Mouse (Mus musculus) liver, embryonic 11.5 days (tissue): Measurements from ENCODE around the gene Bcas2. TPM values are rescaled to one million over a fixed set of nuclear protein-coding genes. Genes with fewer than 3 reads are reported as not detected.

Experiments used
- ATAC-seq: fragments of 200-750 bp; cut with Nextera tagmentation; replicated peaks from 2 replicates; pipeline ENCODE4 v1.8.0; 2017; ENCODE audit warnings: moderate number of reproducible peaks, mild to moderate bottlenecking, moderate TSS enrichment, moderate library complexity; ENCODE audit not compliant: low FRiP score
- DNase-seq: peaks from one replicate; pipeline ENCODE4 v3.0.0-alpha.2; 2017; ENCODE audit warnings: low spot score
- H3K27ac ChIP-seq: fragments of 300-500 bp; sonication (generic); 2 replicates; pipeline ENCODE4 v1.5.1; 2014; ENCODE audit warnings: mild to moderate bottlenecking, low read depth, low read length, control low read depth
- H3K27me3 ChIP-seq: fragments of 300-500 bp; sonication (generic); replicated peaks from 2 replicates; pipeline ENCODE4 v1.6.1; 2014; ENCODE audit warnings: low read length, mixed read lengths; ENCODE audit not compliant: control insufficient read depth, insufficient read depth
- H3K36me3 ChIP-seq: fragments of 300-500 bp; sonication (generic); 2 replicates; pipeline ENCODE4 v1.6.1; 2014; ENCODE audit warnings: mild to moderate bottlenecking, low read length, moderate library complexity, mixed read lengths; ENCODE audit not compliant: control insufficient read depth, insufficient read depth
- H3K4me1 ChIP-seq: fragments of 300-500 bp; sonication (generic); replicated peaks from 2 replicates; pipeline ENCODE4 v1.6.1; 2014; ENCODE audit warnings: low read length, mixed read lengths; ENCODE audit not compliant: control insufficient read depth, insufficient read depth
- H3K4me2 ChIP-seq: fragments of 300-500 bp; sonication (generic); 2 replicates; pipeline ENCODE4 v1.6.1; 2014; ENCODE audit warnings: mild to moderate bottlenecking, control low read depth, moderate library complexity
- H3K4me3 ChIP-seq: fragments of 300-500 bp; sonication (generic); 2 replicates; pipeline ENCODE4 v1.5.1; 2014; ENCODE audit warnings: low read depth, low read length, control low read depth
- H3K9ac ChIP-seq: fragments of 300-500 bp; sonication (generic); 2 replicates; pipeline ENCODE4 v1.6.1; 2014; ENCODE audit warnings: low read depth, low read length, control low read depth
- H3K9me3 ChIP-seq: fragments of 300-500 bp; sonication (generic); 2 replicates; pipeline ENCODE4 v1.6.1; 2016; ENCODE audit warnings: low read length, inconsistent platforms, mixed read lengths; ENCODE audit not compliant: control insufficient read depth
- WGBS: fragments of 180-500 bp; shearing (Covaris S2); extraction: QIAGEN DNeasy Blood & Tissue Kit; methylation state at CpG from one replicate; pipeline ENCODE4 v1.1.7; 2014; 5-methylcytosine and 5-hydroxymethylcytosine counted together
- polyA plus RNA-seq: library from polyadenylated mRNA; unstranded; fragments of >200 nt; fragmentation: Nextera tagmentation; extraction: Ambion mirVana; gene quantifications from 2 replicates; pipeline ENCODE4 v1.2.1, GENCODE M21; 2014

Bcas2 gene
- polyA plus RNA-seq, result 272 and 278 TPM in 2 replicates

GRCm38 (mm10) chr3:103171505-103172267 is at the start of gene Bcas2:
Bcas2 (plus strand) TSS chr3:103171655.
- DNase-seq, result peak; percentile 93
- peak; percentile 90 for ATAC-seq
- WGBS, result under 1% methylated on average over 56 of the region's 56 CpGs
- no peaks in the 10 kb centered on the region for H3K9me3 ChIP-seq
- peaks cover 22% of the 10 kb centered on the region for H3K36me3 ChIP-seq
- H3K4me1 ChIP-seq, result peaks cover 12% of the 10 kb centered on the region
- H3K27ac ChIP-seq, result peak within 1 kb of the TSS; percentile 60
- peak within 1 kb of the TSS; percentile 80 for H3K4me3 ChIP-seq
- peak within 1 kb of the TSS; percentile 90 for H3K4me2 ChIP-seq
- peak within 1 kb of the TSS; percentile 88 for H3K9ac ChIP-seq
- no peaks in the 10 kb centered on the region for H3K27me3 ChIP-seq

GRCm38 (mm10) chr3:103123636-103124035 is 47.8 kb upstream of the Bcas2 start:
- Histone ChIP-seq H3K9ac (no peak overlapping the region), H3K9me3 (no peaks in the 10 kb centered on the region), H3K4me2 (no peak overlapping the region), H3K27ac (no peak overlapping the region), H3K27me3 (no peaks in the 10 kb centered on the region), H3K4me1 (peaks cover 18% of the 10 kb centered on the region), H3K4me3 (no peak overlapping the region), H3K36me3 (no peaks in the 10 kb centered on the region)
- 70% methylated on average over 3 of the region's 3 CpGs for WGBS
- ATAC-seq (no peak), DNase-seq (no peak)

GRCm38 (mm10) chr3:103126138-103126537 is 45.3 kb upstream of the Bcas2 start:
- DNase-seq, result no peak
- Histone ChIP-seq H3K4me2 (no peak overlapping the region), H3K27me3 (no peaks in the 10 kb centered on the region), H3K27ac (no peak overlapping the region), H3K4me3 (no peak overlapping the region), H3K4me1 (peaks cover 32% of the 10 kb centered on the region), H3K9ac (no peak overlapping the region), H3K9me3 (no peaks in the 10 kb centered on the region), H3K36me3 (no peaks in the 10 kb centered on the region)
- no peak for ATAC-seq
- 89% methylated on average over 3 of the region's 3 CpGs for WGBS

- Histone ChIP-seq H3K36me3 (0 out of 2 replicates have a peak, but pooled peaks cover 3% of the 10 kb centered on the region), H3K9ac (no peak overlapping the region), H3K9me3 (no peaks in the 10 kb centered on the region), H3K27ac (0 out of 2 replicates have a peak overlapping the region, but pooled peaks have one; percentile 16), H3K4me3 (no peak overlapping the region), H3K4me2 (no peak overlapping the region), H3K27me3 (no peaks in the 10 kb centered on the region), H3K4me1 (peaks cover 36% of the 10 kb centered on the region)
- no peak for DNase-seq
- ATAC-seq, result no peak
- 51% methylated on average over 2 of the region's 2 CpGs for WGBS
Measured at GRCm38 (mm10) chr3:103127177-103127576, 44.3 kb upstream of the Bcas2 start.

- no peaks in the 10 kb centered on the region for H3K9me3 ChIP-seq
- H3K36me3 ChIP-seq, result 0 out of 2 replicates have a peak, but pooled peaks cover 3% of the 10 kb centered on the region
- DNase-seq (no peak), ATAC-seq (no peak)
- H3K9ac ChIP-seq, result no peak overlapping the region
- H3K4me2 ChIP-seq, result no peak overlapping the region
- WGBS, result 79% methylated on average over 5 of the region's 5 CpGs
- H3K27me3 ChIP-seq, result no peaks in the 10 kb centered on the region
- no peak overlapping the region for H3K27ac ChIP-seq
- no peak overlapping the region for H3K4me3 ChIP-seq
- peaks cover 36% of the 10 kb centered on the region for H3K4me1 ChIP-seq
Measured at GRCm38 (mm10) chr3:103127721-103128120, 43.7 kb upstream of the Bcas2 start.

GRCm38 (mm10) chr3:103128251-103128650 is 43.2 kb upstream of the Bcas2 start:
- Histone ChIP-seq H3K4me1 (peaks cover 36% of the 10 kb centered on the region), H3K9ac (no peak overlapping the region), H3K27ac (peak overlapping the region; percentile 85; the same call in 1 of the 2 replicates), H3K27me3 (no peaks in the 10 kb centered on the region), H3K4me2 (no peak overlapping the region), H3K4me3 (no peak overlapping the region), H3K36me3 (peaks cover 3% of the 10 kb centered on the region; the same call in 1 of the 2 replicates), H3K9me3 (no peaks in the 10 kb centered on the region)
- WGBS, result 62% methylated on average over 4 of the region's 4 CpGs
- DNase-seq, result no peak
- ATAC-seq, result no peak

GRCm38 (mm10) chr3:103129367-103130159 is 41.9 kb upstream of the Bcas2 start:
- WGBS, result 45% methylated on average over 8 of the region's 8 CpGs
- Histone ChIP-seq H3K9ac (peak overlapping the region; percentile 61), H3K4me2 (peak overlapping the region; percentile 67), H3K27me3 (no peaks in the 10 kb centered on the region), H3K36me3 (peaks cover 5% of the 10 kb centered on the region; the same call in 1 of the 2 replicates), H3K4me3 (0 out of 2 replicates have a peak overlapping the region, but pooled peaks have one; percentile 32), H3K4me1 (peaks cover 36% of the 10 kb centered on the region), H3K9me3 (no peaks in the 10 kb centered on the region), H3K27ac (peak overlapping the region; percentile 85)
- peak; percentile 98 for ATAC-seq
- no peak for DNase-seq

- 20% methylated on average over 6 of the region's 6 CpGs for WGBS
- Histone ChIP-seq H3K9me3 (no peaks in the 10 kb centered on the region), H3K9ac (peak overlapping the region; percentile 61), H3K27me3 (no peaks in the 10 kb centered on the region), H3K4me2 (peak overlapping the region; percentile 67), H3K27ac (peak overlapping the region; percentile 85), H3K4me1 (peaks cover 36% of the 10 kb centered on the region), H3K4me3 (peak overlapping the region; percentile 32), H3K36me3 (peaks cover 5% of the 10 kb centered on the region; the same call in 1 of the 2 replicates)
- peak; percentile 89 for ATAC-seq
- peak; percentile 53 for DNase-seq
Measured at GRCm38 (mm10) chr3:103130236-103130751, 41.2 kb upstream of the Bcas2 start.
